Mouse (Mus musculus): ENCODE data around the gene Cdc42ep1. TPM values are rescaled to one million over a fixed set of nuclear protein-coding genes. Genes with fewer than 3 reads are reported as not detected.

The Cdc42ep1 gene
- total and polyA plus RNA-seq, 2 experiments from 2014 or later = 27.4 to 44.7 TPM

GRCm38 (mm10) chr15:78834233-78835005 is 8.0 kb upstream of the Cdc42ep1 start:
- ATAC-seq (ENCODE audit: insufficient read depth, low read depth) (no peak), DNase-seq (ENCODE audit: low spot score) (no peak)
- Histone ChIP-seq H3K9ac (replicated peaks; ENCODE audit: low read depth, low read length) (no peak overlapping the region), H3K27me3 (ENCODE audit: control insufficient read depth, insufficient read depth, low read length) (no peaks in the 10 kb centered on the region), H3K4me2 (ENCODE audit: low read depth, low read length) (no peak overlapping the region), H3K27ac (ENCODE audit: low read depth) (peak overlapping the region; percentile 92), H3K4me1 (ENCODE audit: control insufficient read depth, insufficient read depth) (peaks cover 31% of the 10 kb centered on the region), H3K9me3 (replicated peaks; ENCODE audit: control insufficient read depth, low read length) (no peaks in the 10 kb centered on the region), H3K36me3 (replicated peaks; ENCODE audit: control insufficient read depth, insufficient read depth, low read length) (no peaks in the 10 kb centered on the region), H3K4me3 (ENCODE audit: low read depth, low read length) (no peak overlapping the region)
- TF ChIP-seq EP300 (IDR thresholded peaks at IDR 0.05; ENCODE audit: low read depth) = no peak
- TF ChIP-seq CTCF (IDR thresholded peaks at IDR 0.05; ENCODE audit: low read depth) = no peak
- 30% methylated on average over 10 of the region's 10 CpGs for WGBS

- H3K36me3 ChIP-seq (replicated peaks; ENCODE audit: control insufficient read depth, insufficient read depth, low read length) = no peaks in the 10 kb centered on the region
- DNase-seq (ENCODE audit: low spot score) = peak; percentile 49
- peak overlapping the region; percentile 92 for H3K27ac ChIP-seq (ENCODE audit: low read depth)
- peaks cover 31% of the 10 kb centered on the region for H3K4me1 ChIP-seq (ENCODE audit: control insufficient read depth, insufficient read depth)
- H3K4me3 ChIP-seq (ENCODE audit: low read depth, low read length) = no peak overlapping the region
- ATAC-seq (ENCODE audit: insufficient read depth, low read depth) = peak; percentile 31
- H3K27me3 ChIP-seq (ENCODE audit: control insufficient read depth, insufficient read depth, low read length) = no peaks in the 10 kb centered on the region
- H3K4me2 ChIP-seq (ENCODE audit: low read depth, low read length) = peak overlapping the region; percentile 14; the same call in 1 of the 2 replicates
- H3K9me3 ChIP-seq (replicated peaks; ENCODE audit: control insufficient read depth, low read length) = no peaks in the 10 kb centered on the region
- WGBS = 32% methylated on average over 12 of the region's 12 CpGs
- H3K9ac ChIP-seq (replicated peaks; ENCODE audit: low read depth, low read length) = no peak overlapping the region
- no peak for TF ChIP-seq CTCF (IDR thresholded peaks at IDR 0.05; ENCODE audit: low read depth)
- no peak for TF ChIP-seq EP300 (IDR thresholded peaks at IDR 0.05; ENCODE audit: low read depth)
These were observed 7.0 kb upstream of the Cdc42ep1 start for GRCm38 (mm10) chr15:78835200-78836085.

GRCm38 (mm10) chr15:78836086-78836621 is 6.3 kb upstream of the Cdc42ep1 start:
- H3K4me3 ChIP-seq (ENCODE audit: low read depth, low read length) = no peak overlapping the region
- no peaks in the 10 kb centered on the region for H3K36me3 ChIP-seq (replicated peaks; ENCODE audit: control insufficient read depth, insufficient read depth, low read length)
- H3K27me3 ChIP-seq (ENCODE audit: control insufficient read depth, insufficient read depth, low read length) = no peaks in the 10 kb centered on the region
- ATAC-seq (ENCODE audit: insufficient read depth, low read depth) (peak; percentile 21), DNase-seq (ENCODE audit: low spot score) (peak; percentile 63)
- TF ChIP-seq EP300 (IDR thresholded peaks at IDR 0.05; ENCODE audit: low read depth) (peak; percentile 92; the same call in 1 of the 2 replicates), CTCF (IDR thresholded peaks at IDR 0.05; ENCODE audit: low read depth) (no peak)
- no peaks in the 10 kb centered on the region for H3K9me3 ChIP-seq (replicated peaks; ENCODE audit: control insufficient read depth, low read length)
- no peak overlapping the region for H3K4me2 ChIP-seq (ENCODE audit: low read depth, low read length)
- H3K9ac ChIP-seq (replicated peaks; ENCODE audit: low read depth, low read length) = no peak overlapping the region
- peak overlapping the region; percentile 92 for H3K27ac ChIP-seq (ENCODE audit: low read depth)
- WGBS = 40% methylated on average over 8 of the region's 8 CpGs
- H3K4me1 ChIP-seq (ENCODE audit: control insufficient read depth, insufficient read depth) = peaks cover 30% of the 10 kb centered on the region

- DNase-seq (ENCODE audit: low spot score) = no peak
- no peak for ATAC-seq (ENCODE audit: insufficient read depth, low read depth)
- peaks cover 12% of the 10 kb centered on the region; the same call in 1 of the 2 replicates for H3K4me1 ChIP-seq (ENCODE audit: control insufficient read depth, insufficient read depth)
- H3K27ac ChIP-seq (ENCODE audit: low read depth) = peak overlapping the region; percentile 58
- no peaks in the 10 kb centered on the region for H3K9me3 ChIP-seq (replicated peaks; ENCODE audit: control insufficient read depth, low read length)
- H3K4me3 ChIP-seq (ENCODE audit: low read depth, low read length) = no peak overlapping the region
- H3K36me3 ChIP-seq (replicated peaks; ENCODE audit: control insufficient read depth, insufficient read depth, low read length) = no peaks in the 10 kb centered on the region
- no peak overlapping the region for H3K4me2 ChIP-seq (ENCODE audit: low read depth, low read length)
- H3K9ac ChIP-seq (replicated peaks; ENCODE audit: low read depth, low read length) = no peak overlapping the region
- TF ChIP-seq CTCF (IDR thresholded peaks at IDR 0.05; ENCODE audit: low read depth) (no peak), EP300 (IDR thresholded peaks at IDR 0.05; ENCODE audit: low read depth) (no peak)
- H3K27me3 ChIP-seq (ENCODE audit: control insufficient read depth, insufficient read depth, low read length) = no peaks in the 10 kb centered on the region
- 10% methylated on average over 2 of the region's 2 CpGs for WGBS
These were observed 2.7 kb upstream of the Cdc42ep1 start for GRCm38 (mm10) chr15:78839744-78840143.

- peak overlapping the region; percentile 58 for H3K27ac ChIP-seq (ENCODE audit: low read depth)
- WGBS = 60% methylated on average over 3 of the region's 3 CpGs
- no peak for TF ChIP-seq CTCF (IDR thresholded peaks at IDR 0.05; ENCODE audit: low read depth)
- no peak for TF ChIP-seq EP300 (IDR thresholded peaks at IDR 0.05; ENCODE audit: low read depth)
- H3K4me1 ChIP-seq (ENCODE audit: control insufficient read depth, insufficient read depth) = peaks cover 9% of the 10 kb centered on the region
- H3K4me3 ChIP-seq (ENCODE audit: low read depth, low read length) = no peak overlapping the region
- no peak for ATAC-seq (ENCODE audit: insufficient read depth, low read depth)
- H3K9me3 ChIP-seq (replicated peaks; ENCODE audit: control insufficient read depth, low read length) = no peaks in the 10 kb centered on the region
- no peak overlapping the region for H3K9ac ChIP-seq (replicated peaks; ENCODE audit: low read depth, low read length)
- no peaks in the 10 kb centered on the region for H3K27me3 ChIP-seq (ENCODE audit: control insufficient read depth, insufficient read depth, low read length)
- no peak for DNase-seq (ENCODE audit: low spot score)
- no peaks in the 10 kb centered on the region for H3K36me3 ChIP-seq (replicated peaks; ENCODE audit: control insufficient read depth, insufficient read depth, low read length)
- H3K4me2 ChIP-seq (ENCODE audit: low read depth, low read length) = no peak overlapping the region
These were observed 2.2 kb upstream of the Cdc42ep1 start for GRCm38 (mm10) chr15:78840241-78840640.
